Mouse (Mus musculus) stomach, postnatal 0 days (tissue): Measurements from ENCODE around the gene Mfn2. TPM values are rescaled to one million over a fixed set of nuclear protein-coding genes. Genes with fewer than 3 reads are reported as not detected.

Experiments
- ATAC-seq: fragments of 200-750 bp; cut with Nextera tagmentation; 2 replicates; pipeline ENCODE4 v1.8.0; 2017; ENCODE audit not compliant: low FRiP score, low TSS enrichment
- DNase-seq: peaks from one replicate; pipeline ENCODE4 v3.0.0-alpha.2; 2016; ENCODE audit warnings: low spot score
- H3K27ac ChIP-seq: fragments of 300-500 bp; sonication (generic); replicated peaks from 2 replicates; pipeline ENCODE4 v1.5.1; 2014; ENCODE audit warnings: mild to moderate bottlenecking, control low read depth
- H3K27me3 ChIP-seq: fragments of 300-500 bp; sonication (generic); 2 replicates; pipeline ENCODE4 v1.6.1; 2014; ENCODE audit warnings: low read length; ENCODE audit not compliant: control insufficient read depth, insufficient read depth
- H3K36me3 ChIP-seq: fragments of 300-500 bp; sonication (generic); 2 replicates; pipeline ENCODE4 v1.6.1; 2014; ENCODE audit warnings: low read length, mixed read lengths; ENCODE audit not compliant: control insufficient read depth, insufficient read depth
- H3K4me1 ChIP-seq: fragments of 300-500 bp; sonication (generic); replicated peaks from 2 replicates; pipeline ENCODE4 v1.6.1; 2014; ENCODE audit warnings: antibody characterized with exemption; ENCODE audit not compliant: control insufficient read depth, insufficient read depth
- H3K4me2 ChIP-seq: fragments of 300-500 bp; sonication (generic); replicated peaks from 2 replicates; pipeline ENCODE4 v1.6.1; 2014; ENCODE audit warnings: low read depth, mild to moderate bottlenecking, control low read depth, moderate library complexity
- H3K4me3 ChIP-seq: fragments of 300-500 bp; sonication (generic); 2 replicates; pipeline ENCODE4 v1.5.1; 2014; ENCODE audit warnings: low read depth, low read length, control low read depth
- H3K9ac ChIP-seq: fragments of 300-500 bp; sonication (generic); 2 replicates; pipeline ENCODE4 v1.6.1; 2014; ENCODE audit warnings: mild to moderate bottlenecking, low read length, control low read depth, mixed read lengths
- H3K9me3 ChIP-seq: fragments of 300-500 bp; sonication (generic); 2 replicates; pipeline ENCODE4 v1.6.1; 2016; ENCODE audit warnings: low read length; ENCODE audit not compliant: control insufficient read depth
- CTCF ChIP-seq: IDR thresholded peaks from 2 replicates; pipeline ENCODE4 v1.5.1; 2016; ENCODE audit warnings: antibody characterized with exemption, low read depth, mild to moderate bottlenecking, moderate library complexity
- EP300 ChIP-seq: optimal IDR thresholded peaks from 2 replicates; pipeline ENCODE3; 2016; ENCODE audit warnings: antibody characterized with exemption
- WGBS: fragments of 180-500 bp; shearing (Covaris S2); extraction: QIAGEN DNeasy Blood & Tissue Kit; methylation state at CpG from one replicate; pipeline ENCODE4 v1.1.7; 2014; 5-methylcytosine and 5-hydroxymethylcytosine counted together
- polyA plus RNA-seq: library from polyadenylated mRNA; unstranded; fragments of >200 nt; fragmentation: Nextera tagmentation; extraction: Ambion mirVana; gene quantifications from 2 replicates; pipeline ENCODE4 v1.2.1, GENCODE M21; 2015

The Mfn2 gene
- polyA plus RNA-seq, 1 experiment from 2014 or later: 26.7 TPM

GRCm38 (mm10) chr4:147866056-147866455, 38.4 kb downstream of the Mfn2 start:
- Histone ChIP-seq H3K27ac (no peak overlapping the region), H3K9me3 (no peaks in the 10 kb centered on the region), H3K36me3 (peaks cover 23% of the 10 kb centered on the region), H3K4me1 (0 out of 2 replicates have a peak, but pooled peaks cover 7% of the 10 kb centered on the region), H3K9ac (no peak overlapping the region), H3K4me2 (no peak overlapping the region), H3K27me3 (no peaks in the 10 kb centered on the region), H3K4me3 (no peak overlapping the region)
- WGBS: 93% methylated on average over 9 of the region's 9 CpGs
- DNase-seq: no peak
- ATAC-seq: no peak
- TF ChIP-seq EP300 (no peak), CTCF (no peak)

- H3K4me3 ChIP-seq: no peak overlapping the region
- no peak overlapping the region for H3K4me2 ChIP-seq
- no peaks in the 10 kb centered on the region for H3K9me3 ChIP-seq
- DNase-seq (no peak), ATAC-seq (no peak)
- no peak overlapping the region for H3K27ac ChIP-seq
- TF ChIP-seq CTCF (no peak), EP300 (no peak)
- no peaks in the 10 kb centered on the region for H3K27me3 ChIP-seq
- 93% methylated on average over 6 of the region's 6 CpGs for WGBS
- 0 out of 2 replicates have a peak, but pooled peaks cover 7% of the 10 kb centered on the region for H3K4me1 ChIP-seq
- no peak overlapping the region for H3K9ac ChIP-seq
- peaks cover 25% of the 10 kb centered on the region for H3K36me3 ChIP-seq
These were observed 38.9 kb downstream of the Mfn2 start for GRCm38 (mm10) chr4:147865651-147866050.

GRCm38 (mm10) chr4:147862051-147862450, 42.5 kb downstream of the Mfn2 start:
- Histone ChIP-seq H3K4me2 (no peak overlapping the region), H3K4me3 (no peak overlapping the region), H3K27ac (no peak overlapping the region), H3K4me1 (no peaks in the 10 kb centered on the region), H3K9ac (no peak overlapping the region), H3K9me3 (no peaks in the 10 kb centered on the region), H3K36me3 (peaks cover 28% of the 10 kb centered on the region), H3K27me3 (no peaks in the 10 kb centered on the region)
- DNase-seq: no peak
- WGBS: 88% methylated on average over 3 of the region's 3 CpGs
- ATAC-seq: no peak
- TF ChIP-seq CTCF: no peak
- TF ChIP-seq EP300: no peak

DNA sequence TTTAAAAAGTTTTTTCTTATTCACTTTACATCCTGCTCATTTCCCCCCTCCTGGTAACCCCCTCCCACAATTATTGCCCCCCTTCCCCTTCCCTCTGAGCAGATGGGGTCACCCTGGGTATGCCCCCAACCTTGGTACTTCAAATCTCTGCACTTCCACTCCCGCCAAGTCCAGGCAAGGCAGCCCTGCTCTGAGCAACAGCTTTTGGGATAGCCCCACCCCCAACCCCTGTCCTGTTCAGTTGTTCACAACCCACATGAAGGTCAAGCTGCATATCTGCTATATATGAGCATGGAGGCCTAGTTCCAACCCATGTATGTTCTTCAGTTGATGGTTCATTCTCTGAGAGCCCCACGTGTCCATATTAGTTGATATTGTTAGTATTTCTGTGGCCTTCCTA, 53.7 kb downstream of the Mfn2 start:
- H3K27me3 ChIP-seq: no peaks in the 10 kb centered on the region
- H3K4me2 ChIP-seq: no peak overlapping the region
- TF ChIP-seq EP300 (no peak), CTCF (no peak)
- DNase-seq: no peak
- H3K9ac ChIP-seq: no peak overlapping the region
- H3K4me3 ChIP-seq: no peak overlapping the region
- no peak for ATAC-seq
- no peaks in the 10 kb centered on the region for H3K36me3 ChIP-seq
- 79% methylated on average over 2 of the region's 2 CpGs for WGBS
- no peak overlapping the region for H3K27ac ChIP-seq
- H3K4me1 ChIP-seq: no peaks in the 10 kb centered on the region
- H3K9me3 ChIP-seq: no peaks in the 10 kb centered on the region

GRCm38 (mm10) chr4:147848584-147848991, 55.9 kb downstream of the Mfn2 start:
- no peaks in the 10 kb centered on the region for H3K9me3 ChIP-seq
- no peak overlapping the region; the same call in 1 of the 2 replicates for H3K27ac ChIP-seq
- peak overlapping the region; percentile 57 for H3K4me2 ChIP-seq
- DNase-seq (no peak), ATAC-seq (peak; percentile 72)
- peak overlapping the region; percentile 94 for H3K4me3 ChIP-seq
- no peaks in the 10 kb centered on the region for H3K27me3 ChIP-seq
- TF ChIP-seq EP300 (no peak), CTCF (no peak)
- WGBS: 2% methylated on average over 4 of the region's 4 CpGs
- 0 out of 2 replicates have a peak, but pooled peaks cover 2% of the 10 kb centered on the region for H3K36me3 ChIP-seq
- H3K9ac ChIP-seq: peak overlapping the region; percentile 64
- H3K4me1 ChIP-seq: no peaks in the 10 kb centered on the region

DNA sequence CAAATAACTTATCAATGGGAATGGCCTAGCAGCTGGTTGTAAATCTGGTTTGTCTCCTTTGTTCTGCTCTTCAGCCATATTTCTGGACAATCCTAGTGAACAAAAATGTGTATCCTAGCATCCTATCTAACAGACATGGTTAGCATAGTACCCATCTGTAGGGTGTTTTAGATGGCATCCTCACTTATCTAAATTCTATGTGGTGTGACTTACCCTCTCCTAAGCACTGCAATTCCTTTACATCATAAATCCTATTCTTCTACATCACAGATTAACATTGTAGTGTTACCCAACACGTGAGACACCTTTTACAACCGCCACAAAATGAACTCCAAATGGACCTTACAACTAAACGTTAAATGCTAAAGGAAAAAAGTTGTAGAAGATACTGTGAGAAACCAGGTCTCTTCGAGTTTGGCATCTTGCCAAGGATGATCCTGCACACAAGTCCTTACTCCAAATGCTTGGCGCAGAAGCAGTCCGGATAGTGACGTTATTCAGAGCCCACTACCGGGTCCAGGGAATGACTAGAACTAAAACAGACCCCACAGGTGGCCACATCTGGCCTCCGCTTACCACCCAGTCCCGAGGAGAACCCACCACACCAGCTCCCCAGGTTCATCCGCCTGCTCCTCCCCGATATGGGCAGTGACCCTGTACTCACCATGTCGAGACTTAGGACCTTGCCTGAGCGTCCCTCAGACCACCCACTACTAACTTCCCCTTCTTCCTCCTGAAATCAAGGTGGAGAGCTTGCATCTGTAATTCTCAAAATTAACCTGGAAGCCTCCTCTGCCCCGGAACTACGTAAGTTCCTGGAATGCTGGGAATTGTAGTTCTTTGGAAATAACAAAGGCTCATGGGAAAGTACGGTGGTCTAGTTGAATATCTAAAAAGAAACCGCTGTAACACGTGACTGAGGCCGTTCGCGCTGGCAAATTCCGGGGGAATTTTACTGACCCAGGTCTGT, 56.6 kb downstream of the Mfn2 start, which contains the start of gene Zfp933:
Zfp933 (minus strand) TSS at position 753 of the 970 bp plus-strand sequence.
- Histone ChIP-seq H3K4me3 (peak within 1 kb of the TSS; percentile 94), H3K9ac (peak within 1 kb of the TSS; percentile 72), H3K4me1 (no peaks in the 10 kb centered on the region), H3K9me3 (no peaks in the 10 kb centered on the region), H3K27me3 (no peaks in the 10 kb centered on the region), H3K27ac (no peak within 1 kb of the TSS; the same call in 1 of the 2 replicates), H3K4me2 (peak within 1 kb of the TSS; percentile 57), H3K36me3 (0 out of 2 replicates have a peak, but pooled peaks cover 3% of the 10 kb centered on the region)
- WGBS: 1% methylated on average over 23 of the region's 23 CpGs
- DNase-seq (peak; percentile 48), ATAC-seq (peak; percentile 89)
- TF ChIP-seq CTCF: no peak
- no peak for TF ChIP-seq EP300
